Mouse (Mus musculus): ENCODE data around the gene Mllt3.

Mllt3 gene

DNA sequence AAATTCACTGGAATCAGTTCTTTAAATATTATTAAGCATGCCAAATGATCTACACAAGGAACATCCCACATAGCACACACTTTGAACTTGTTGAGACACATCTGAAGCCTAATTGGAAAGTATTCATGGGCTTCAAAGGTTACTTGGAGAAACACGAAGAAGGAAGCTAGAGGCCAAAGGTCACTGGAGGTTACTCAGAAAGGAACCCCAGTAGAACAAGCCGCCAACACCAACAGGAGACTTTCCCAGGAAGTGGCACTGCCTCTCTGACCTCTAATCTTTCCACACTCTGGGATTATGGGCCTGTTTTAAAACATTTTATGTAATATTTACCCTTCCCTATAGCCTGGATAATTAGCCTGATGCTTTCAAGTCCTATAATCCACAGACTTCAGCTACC, 162.6 kb downstream of the Mllt3 start:
- no peak for DNase-seq

DNA sequence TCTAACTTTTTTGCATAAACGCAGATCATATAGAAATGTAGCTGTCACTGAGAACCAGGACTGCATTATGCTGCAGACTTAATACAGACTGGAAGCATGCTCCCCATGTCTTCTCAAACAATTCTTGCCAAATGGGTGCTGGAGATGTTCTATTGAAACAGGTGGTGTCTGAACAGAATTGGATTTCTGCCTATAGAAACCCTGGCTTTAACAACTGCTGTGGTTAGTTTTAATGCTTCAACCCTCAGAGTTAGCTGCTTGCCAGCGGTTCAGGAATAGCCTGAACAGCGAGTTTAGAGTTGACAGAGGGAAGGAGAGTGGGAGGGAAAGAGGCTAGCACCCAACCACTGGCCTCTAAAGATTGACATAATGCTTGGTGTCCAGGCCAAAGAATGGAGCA, 166.6 kb downstream of the Mllt3 start:
- DNase-seq: no peak

DNA sequence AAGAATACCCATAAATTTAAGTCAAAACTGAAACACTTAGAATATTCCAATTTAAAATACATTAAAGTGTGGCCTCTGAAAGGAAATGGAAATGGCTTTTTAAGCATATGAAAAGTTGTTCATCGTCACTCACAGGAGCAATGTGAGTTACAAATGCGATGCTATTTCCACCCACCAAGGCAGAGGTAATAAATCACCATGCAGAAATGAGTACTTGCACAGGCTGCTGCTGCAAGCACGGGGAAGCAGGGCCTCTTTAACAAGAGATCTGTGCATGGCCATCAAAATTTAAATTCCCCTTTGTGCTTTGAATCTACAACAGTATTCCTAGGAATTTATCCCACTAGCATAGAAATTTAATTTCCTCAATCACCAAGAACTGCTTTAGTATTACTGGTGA, 167.3 kb downstream of the Mllt3 start:
- DNase-seq: no peak

GRCm38 (mm10) chr4:87865041-87865440, 168.1 kb downstream of the Mllt3 start:
- DNase-seq: no peak

DNA sequence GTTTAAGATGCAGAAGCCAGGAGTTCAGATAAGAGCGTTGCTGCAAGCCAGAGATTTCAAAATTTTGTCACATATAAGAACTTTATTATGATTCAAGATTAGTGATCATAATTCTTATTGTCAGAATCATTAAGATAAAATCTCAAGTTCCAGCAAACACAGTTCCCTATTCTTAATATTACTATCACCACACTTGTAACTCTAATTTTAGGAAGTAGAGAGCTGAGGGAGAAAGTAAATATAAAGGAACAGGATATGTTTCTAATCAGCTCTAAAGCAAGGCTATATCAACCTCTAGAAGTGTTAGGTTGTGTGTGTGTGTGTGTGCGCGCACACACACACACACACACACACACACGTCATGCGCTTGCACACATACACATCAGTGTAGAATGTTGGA, 170.0 kb downstream of the Mllt3 start:
- DNase-seq: no peak

DNA sequence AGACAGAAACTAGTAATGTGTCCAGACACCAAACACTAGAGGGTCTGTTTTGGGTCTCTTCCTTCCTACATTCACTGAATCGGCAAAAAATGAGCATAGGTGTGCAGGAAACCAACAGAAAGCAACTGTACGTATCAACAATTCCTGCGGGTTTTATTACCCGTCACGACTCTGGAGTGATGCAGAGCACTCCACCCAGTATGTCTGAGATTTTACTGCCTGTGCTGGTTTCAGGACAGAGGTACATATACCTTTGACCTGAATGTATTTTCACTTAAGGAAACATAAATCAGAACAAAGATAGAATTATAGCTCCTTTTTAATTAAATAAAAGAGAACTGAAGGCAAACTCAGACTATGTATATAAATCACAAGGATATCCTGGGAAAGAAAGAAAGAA, 172.4 kb downstream of the Mllt3 start:
- no peak for DNase-seq

DNA sequence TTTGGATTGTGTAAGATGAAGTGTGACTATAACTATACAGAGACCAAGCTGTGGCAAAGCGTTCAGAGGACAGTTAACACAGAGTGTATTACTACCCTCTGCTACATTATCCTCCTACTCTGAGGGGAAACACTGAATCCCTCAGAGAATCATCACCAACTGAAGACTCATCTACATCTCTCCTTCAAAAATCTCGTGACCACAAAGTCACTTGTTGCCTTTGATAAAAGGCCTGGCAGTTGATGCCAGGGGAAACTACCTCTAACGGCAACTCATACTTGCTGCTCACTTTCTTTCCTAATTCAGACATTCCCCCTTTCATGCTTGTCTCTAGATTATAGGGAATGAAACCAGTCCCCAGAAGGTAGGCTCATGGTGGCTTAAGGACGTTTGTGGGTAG, 174.0 kb downstream of the Mllt3 start:
- no peak for DNase-seq

DNA sequence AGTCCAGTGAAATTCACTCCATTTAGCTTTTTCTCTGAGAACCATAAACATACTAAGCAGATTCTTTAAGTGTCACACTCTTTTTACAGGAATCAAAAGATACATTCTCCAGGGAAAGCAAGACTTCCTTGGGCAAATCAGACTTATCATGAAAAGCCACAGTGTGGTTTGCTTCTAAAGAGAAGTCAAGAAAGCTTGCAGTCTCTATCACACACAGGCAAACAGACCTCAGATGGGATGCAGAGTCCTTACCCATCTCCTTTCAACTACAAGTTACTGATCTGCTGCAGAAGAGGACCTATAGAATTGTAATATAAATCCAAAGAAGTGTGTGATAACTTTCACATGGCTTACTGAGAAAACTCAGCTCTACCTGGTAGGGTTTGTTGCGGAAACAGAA, 175.2 kb downstream of the Mllt3 start:
- DNase-seq: no peak

DNA sequence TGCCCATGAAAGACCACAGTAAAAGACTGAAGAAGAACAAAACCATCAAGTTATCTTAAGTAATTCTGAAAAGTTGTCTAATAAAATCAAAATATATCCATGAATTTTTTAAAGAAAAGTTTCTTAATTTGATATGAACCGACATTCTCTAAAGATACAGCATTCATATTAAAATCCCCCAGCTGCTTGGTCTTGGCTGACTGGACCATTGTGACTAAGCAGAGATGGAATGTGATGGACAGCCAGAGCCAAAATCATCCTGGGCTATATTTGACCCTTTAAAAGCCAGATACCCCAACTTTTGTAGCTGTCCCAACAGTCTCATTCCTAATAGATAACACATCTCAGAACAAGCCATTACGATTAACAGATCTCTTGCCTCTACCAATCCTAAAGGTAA, 180.7 kb downstream of the Mllt3 start:
- DNase-seq: no peak

DNA sequence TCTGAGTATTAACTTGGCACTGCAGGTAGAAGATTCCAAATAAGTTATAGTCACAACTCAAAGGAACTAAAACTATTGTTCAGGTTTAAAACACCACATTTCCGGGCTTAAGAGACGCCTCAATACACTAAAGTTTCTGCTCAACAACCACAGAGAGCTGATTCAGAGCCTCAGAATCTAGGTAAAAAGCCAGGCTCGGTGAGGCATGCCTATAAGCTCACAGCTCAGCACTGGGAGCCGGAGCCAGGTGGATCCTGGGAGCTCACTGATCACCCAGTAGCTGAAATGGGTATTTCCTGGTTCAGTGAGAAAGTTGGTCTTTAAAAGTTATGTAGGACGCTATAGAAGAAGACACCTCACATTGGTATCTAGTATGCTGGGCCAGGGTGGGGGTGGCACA, 183.1 kb downstream of the Mllt3 start:
- no peak for DNase-seq

DNA sequence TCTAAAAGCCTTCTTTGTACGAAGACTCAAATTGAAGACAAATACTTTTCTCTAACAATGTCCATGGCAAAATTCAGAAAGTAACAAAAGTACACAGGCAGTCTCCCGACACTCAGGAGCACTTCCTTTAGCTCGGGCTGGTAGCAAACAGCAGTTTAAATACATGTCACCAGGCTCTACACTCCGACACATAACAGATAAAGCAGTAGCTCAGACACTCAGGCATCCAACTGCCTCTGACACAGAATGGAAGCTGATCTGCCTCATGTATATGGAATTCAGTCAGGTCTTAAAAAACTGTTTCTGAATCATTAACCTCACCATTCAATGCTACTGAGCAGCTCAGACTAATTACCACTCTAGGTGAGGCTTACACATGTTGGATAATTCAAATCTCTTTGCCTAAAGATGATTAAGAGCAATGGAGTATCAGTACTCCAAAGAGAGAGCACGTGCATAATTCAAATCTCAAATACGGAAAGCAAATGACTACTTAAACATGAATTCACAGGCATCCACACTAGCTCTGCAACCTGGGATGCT, 188.4 kb downstream of the Mllt3 start:
- no peak for DNase-seq

GRCm38 (mm10) chr4:87840210-87840910, 192.8 kb downstream of the Mllt3 start:
- no peak for DNase-seq

GRCm38 (mm10) chr4:87838716-87839115, 194.4 kb downstream of the Mllt3 start:
- DNase-seq: no peak

DNA sequence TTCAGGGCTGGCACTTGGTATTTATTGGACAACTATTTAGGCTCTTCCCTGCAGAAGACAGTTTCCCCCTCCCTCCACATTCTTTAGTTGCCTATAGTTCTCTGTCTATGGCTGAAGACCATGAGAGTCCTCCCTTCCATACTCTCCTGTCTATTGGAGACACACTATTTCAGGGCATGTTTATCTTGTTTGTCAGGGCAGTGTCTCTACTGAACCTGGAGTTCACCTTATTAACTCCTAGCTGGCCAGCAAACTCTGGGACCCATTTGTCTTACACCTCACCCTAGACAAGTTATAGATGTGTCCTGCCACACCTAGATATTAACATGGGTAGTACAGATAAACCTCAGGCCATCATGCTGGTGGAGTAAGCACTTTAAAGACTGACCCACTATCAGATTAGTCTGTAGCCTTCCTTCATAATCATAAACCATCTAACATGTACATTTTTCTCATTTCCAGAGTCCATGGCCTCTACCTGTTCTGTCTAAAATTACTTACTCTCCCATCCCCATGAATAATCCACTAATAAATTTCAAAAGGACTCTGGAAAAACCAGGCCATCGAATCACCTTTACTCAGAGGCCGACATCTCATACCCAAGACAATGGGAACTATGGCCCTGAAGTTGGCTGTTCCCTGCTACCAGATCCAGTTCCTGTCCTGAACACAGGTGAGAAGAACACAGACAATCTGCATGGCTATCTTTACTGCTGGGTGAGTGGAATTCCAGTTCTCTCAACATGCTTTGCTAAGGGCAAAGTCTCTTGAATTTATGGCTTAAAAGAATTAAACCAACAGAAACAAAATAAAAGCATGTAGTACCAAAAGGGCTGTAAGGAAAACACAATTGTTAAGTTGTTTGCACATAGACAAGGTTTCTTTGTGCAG, 195.4 kb downstream of the Mllt3 start:
- DNase-seq: no peak

DNA sequence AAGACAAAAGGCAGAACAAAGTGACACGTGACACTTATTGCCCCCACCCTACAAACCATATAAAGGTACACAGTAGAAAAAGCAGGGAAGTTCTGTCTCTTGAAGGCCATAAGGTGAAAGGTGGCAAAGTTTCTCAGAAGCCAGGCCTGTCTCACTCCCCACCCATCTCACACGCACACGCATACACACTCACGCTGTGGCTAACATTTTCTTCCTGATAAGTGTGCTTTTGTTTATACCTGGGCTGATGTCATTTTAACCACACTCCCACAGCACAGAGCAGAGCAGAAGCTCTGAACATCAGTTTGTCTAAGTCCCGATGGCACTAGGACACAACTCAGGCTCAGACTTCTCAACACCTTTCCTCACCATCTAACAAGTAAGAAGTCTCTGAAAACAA, 196.9 kb downstream of the Mllt3 start:
- DNase-seq: no peak

DNA sequence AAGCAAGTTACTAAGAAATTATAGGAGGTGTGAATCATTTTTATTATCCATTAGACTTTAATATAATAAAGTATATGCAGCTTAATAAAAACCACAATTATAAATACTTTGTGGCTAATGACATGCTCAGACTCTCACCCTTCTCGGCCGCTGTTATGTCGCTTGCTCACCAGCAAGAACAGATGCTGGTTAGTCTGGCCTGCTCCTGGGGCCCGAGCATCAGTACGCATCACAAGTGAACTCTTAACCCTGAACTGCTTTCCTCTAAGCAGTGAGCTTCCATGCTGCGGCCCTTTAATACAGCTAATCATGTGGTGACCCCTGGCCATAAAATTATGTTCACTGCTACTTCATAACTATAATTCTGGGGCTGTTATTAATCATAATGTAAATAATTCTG, 198.0 kb downstream of the Mllt3 start:
- no peak for DNase-seq

DNA sequence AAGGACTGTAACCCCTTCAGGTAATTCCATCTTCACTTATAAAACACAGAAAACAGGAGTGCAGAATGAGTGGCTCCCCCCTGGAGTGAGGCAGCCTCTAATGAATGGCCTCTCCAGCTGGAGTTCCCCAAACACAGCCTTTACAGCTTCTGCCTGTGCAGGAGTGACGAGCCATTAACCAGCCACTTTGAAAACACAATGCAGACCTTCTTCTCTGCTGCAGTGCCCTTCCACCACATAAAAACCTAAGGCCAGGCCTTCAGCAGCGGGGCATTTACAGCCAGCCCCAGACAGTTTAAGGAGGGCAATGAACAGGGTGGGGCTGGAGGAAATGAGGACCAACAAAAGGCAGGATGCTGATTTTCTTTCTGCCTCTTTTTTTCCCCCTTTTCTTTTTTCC, 198.9 kb downstream of the Mllt3 start:
- DNase-seq: no peak

DNA sequence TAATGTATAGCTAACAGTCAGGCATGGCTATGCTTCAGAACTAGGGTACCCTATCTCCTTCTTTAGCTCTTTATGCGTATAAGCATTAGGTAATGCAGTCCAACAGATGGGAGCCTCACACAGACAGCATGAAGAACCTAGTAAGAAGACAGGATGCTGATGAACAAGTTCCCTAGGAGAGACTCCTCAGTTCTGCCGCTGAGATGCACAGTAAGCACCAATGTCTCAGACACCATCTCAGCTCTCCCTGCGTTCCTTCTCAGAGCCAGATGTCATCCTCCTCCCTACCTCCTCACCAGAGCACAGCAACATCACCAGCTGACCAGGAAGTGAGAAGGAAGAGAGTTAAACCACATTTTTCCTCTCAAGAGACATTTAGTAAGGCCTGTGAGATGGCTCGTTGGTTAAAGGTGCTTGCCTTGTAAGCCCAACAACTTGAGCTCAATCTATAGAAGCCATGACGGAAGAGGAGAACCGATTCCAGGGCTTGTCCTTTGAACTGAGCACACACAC, 202.3 kb downstream of the Mllt3 start:
- no peak for DNase-seq

- no peak for DNase-seq
Observed at GRCm38 (mm10) chr4:87829426-87830063, 203.6 kb downstream of the Mllt3 start.

GRCm38 (mm10) chr4:87826336-87826735, 206.8 kb downstream of the Mllt3 start:
- DNase-seq: no peak

GRCm38 (mm10) chr4:87823623-87824022, 209.5 kb downstream of the Mllt3 start:
- DNase-seq: no peak

DNA sequence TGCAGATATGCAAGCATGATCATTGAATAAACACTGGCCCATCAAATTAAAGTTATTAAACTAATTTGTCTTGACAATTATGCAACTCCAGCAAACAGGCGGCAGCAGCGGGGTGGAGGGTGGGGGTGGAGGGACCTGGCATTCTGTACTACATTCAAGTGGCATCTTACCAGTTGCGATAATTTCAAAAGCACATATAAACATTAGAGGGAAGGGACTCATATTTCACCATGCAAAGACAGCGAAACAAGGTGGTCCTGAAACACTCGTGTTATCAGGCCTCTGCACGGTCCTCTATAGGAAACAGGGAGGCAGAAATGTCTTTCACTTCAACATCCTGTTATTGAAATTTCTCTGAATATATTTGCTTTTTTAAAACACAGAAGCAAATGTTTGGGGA, 210.0 kb downstream of the Mllt3 start:
- DNase-seq: no peak

- DNase-seq: no peak
Observed at GRCm38 (mm10) chr4:87820911-87821310, 212.3 kb downstream of the Mllt3 start.

Data from thymus, postnatal 36 days (tissue).